Mouse (Mus musculus) testis, adult 2 months (tissue): ENCODE measurements around the gene Bcar3.

Experiments used
- CTCF ChIP-seq: fragments of 200-500 bp; IDR thresholded peaks from 2 replicates; pipeline ENCODE4 v1.5.1; 2012; ENCODE audit warnings: low read depth, mild to moderate bottlenecking, inconsistent platforms, low read length, moderate library complexity; ENCODE audit not compliant: control insufficient read depth, insufficient read depth, insufficient replicate concordance
- POLR2A ChIP-seq: fragments of 200-500 bp; IDR thresholded peaks from 2 replicates; pipeline ENCODE4 v1.6.1; 2012; ENCODE audit warnings: low read depth, mild to moderate bottlenecking, inconsistent platforms, low read length, moderate library complexity; ENCODE audit not compliant: control insufficient read depth

DNA sequence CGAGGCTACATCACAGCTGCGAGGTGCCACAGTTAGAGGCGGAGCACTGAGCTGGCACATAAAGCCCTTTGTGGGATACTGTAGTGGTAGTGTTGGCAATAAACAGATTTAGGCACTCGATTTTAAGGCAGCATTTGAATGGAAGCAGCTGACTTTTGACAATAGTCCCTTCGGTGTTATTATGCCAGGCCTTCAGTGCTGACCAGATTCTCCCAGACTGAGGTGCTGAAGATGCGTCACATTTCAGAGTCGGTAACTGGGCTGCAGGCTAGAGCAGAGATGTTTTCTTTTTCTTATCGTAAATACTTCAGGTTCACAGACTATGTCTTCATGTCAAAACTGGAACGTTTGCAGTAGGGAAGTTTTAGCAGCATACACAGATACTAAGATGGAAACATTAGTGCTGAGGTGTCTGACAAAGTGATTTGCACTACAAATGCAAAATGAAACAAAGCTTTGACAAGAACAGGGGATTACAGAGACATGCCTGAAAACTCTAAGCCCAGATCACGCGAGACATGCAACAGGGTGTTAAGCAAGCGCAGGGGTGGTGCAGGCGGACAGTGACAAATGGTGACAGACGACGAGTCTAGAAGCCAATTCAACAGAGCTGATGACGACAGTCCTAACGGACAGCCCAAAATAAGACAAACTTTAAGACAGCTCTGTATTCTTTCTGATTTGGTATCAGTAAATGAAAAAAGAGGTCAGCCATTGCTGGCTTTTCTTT is 246.2 kb downstream of the Bcar3 start:
- no peak for TF ChIP-seq POLR2A
- no peak for TF ChIP-seq CTCF
